Mouse (Mus musculus): ENCODE measurements around the gene 1700030K09Rik.
A peak's percentile ranks its signal among the peaks of the same experiment; 100 is the strongest.

Gene 1700030K09Rik

DNA sequence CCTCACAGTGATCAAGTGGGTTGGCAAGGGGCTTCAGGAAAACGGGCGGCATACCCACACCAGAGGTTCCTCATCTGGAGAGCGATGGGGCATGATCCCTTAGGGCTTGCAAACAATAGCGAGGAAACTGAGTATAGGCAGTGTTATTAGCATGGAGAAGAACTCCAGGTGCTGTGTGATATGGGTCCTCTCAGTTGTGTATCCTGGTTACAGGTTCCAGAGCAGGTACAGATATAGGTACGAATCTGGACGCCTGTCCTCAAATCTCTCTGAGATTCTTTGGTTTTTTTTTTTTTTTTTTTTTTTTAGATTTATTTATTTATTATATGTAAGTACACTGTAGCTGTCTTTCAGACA, 292 bp downstream of the 1700030K09Rik start:
- no peak for TF ChIP-seq GATA4 (IDR thresholded peaks at IDR 0.05; ENCODE audit: insufficient replicate concordance, low read length)

DNA sequence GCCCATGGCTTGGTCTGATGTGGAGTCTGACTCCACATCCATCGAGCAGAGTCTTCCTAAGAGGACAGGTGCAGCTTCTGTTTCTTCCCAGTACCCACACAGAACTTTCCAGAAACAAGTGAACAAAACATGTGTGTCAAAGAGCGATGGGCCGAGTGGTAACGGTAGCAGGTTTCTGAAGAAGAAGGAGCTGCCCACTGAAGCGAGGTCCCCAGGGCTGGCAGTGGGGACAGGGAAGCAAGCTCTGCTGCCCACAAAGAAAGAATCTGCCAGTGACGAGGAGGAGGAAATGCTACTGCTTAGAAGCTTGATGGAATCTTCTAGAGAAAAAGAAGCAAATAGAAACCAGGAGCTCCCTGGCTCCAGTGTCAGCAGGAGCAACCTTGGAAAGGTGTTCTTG, 1.4 kb downstream of the 1700030K09Rik start:
- no peak for TF ChIP-seq GATA4 (IDR thresholded peaks at IDR 0.05; ENCODE audit: insufficient replicate concordance, low read length)

GRCm38 (mm10) chr8:72451516-72451915, 7.8 kb downstream of the 1700030K09Rik start:
- TF ChIP-seq GATA4 (IDR thresholded peaks at IDR 0.05; ENCODE audit: insufficient replicate concordance, low read length), result no peak

DNA sequence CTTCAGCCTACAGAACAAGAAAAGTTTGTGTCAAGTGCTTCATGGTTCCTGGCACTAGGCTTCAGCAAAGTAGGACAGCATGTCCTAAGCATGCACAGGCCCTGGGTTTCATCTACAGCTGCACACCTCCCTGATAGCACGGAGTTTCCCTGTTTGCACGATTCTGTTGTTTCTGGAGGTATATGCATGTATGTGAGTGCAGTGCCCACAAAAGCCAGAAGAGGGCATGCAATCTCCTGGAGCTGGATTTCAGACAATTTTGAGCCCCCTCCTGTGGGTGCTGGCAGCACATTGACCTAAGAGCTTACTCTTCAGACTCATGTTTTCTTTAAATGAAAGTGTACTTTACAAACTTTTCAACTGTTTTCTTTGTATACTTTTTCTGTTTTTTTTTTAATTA, 10.2 kb downstream of the 1700030K09Rik start:
- TF ChIP-seq GATA4 (IDR thresholded peaks at IDR 0.05; ENCODE audit: insufficient replicate concordance, low read length), result no peak

DNA sequence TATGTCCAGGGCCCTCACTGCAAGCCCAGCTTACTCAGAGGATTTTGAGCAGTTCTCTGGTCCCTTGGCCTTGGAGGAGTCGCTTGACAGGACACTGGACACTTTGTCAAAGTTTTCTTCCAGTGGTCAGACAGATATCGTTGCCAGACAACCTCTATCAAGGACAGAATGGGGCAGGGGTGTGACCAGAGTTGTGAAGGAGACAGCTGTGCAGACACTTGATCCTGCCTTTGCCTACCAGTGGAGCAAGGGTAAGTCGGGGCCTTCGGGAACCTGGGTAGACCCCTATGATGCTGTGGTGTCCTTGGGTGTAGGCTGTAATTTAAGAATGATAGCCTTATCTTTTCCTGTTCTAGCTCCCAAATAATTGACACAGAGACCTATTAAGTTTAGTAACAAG, 11.6 kb downstream of the 1700030K09Rik start:
- no peak for TF ChIP-seq GATA4 (IDR thresholded peaks at IDR 0.05; ENCODE audit: insufficient replicate concordance, low read length)

- no peak for TF ChIP-seq GATA4 (IDR thresholded peaks at IDR 0.05; ENCODE audit: insufficient replicate concordance, low read length)
Observed at GRCm38 (mm10) chr8:72457806-72458205, 14.1 kb downstream of the 1700030K09Rik start.

- no peak for TF ChIP-seq GATA4 (IDR thresholded peaks at IDR 0.05; ENCODE audit: insufficient replicate concordance, low read length)
Observed at GRCm38 (mm10) chr8:72458457-72458856, 14.8 kb downstream of the 1700030K09Rik start.

DNA sequence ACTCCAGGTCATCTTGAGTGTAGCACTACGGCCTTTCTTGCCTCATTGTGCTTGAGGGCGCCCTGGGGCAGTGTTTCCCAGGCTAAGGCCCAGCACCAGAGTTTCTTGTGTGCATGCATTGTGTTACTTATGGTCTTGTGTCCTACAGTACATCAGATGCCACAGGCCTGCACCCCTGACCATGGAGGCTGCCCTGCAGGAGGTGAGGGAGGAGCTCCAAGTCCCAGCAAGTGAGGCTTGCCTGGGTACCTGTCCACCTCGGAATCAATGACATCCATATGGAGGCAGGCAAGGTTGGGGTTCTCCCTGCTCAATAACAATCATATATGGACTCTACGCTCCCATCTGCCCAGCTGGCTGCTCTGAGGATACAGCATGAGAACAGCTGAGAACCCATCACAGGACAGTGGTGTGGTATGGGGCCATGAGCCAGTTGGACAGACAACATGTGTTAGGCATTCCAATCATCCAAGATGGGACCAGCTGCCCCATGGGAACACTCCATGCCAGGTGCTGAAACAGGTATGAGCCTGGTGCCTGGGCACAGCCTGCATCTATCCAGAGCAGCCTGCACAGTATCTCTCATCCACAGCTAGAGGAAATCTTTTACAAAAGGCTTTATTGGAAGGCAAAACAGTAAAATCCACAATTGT, 16.3 kb downstream of the 1700030K09Rik start:
- TF ChIP-seq GATA4 (IDR thresholded peaks at IDR 0.05; ENCODE audit: insufficient replicate concordance, low read length), result no peak

DNA sequence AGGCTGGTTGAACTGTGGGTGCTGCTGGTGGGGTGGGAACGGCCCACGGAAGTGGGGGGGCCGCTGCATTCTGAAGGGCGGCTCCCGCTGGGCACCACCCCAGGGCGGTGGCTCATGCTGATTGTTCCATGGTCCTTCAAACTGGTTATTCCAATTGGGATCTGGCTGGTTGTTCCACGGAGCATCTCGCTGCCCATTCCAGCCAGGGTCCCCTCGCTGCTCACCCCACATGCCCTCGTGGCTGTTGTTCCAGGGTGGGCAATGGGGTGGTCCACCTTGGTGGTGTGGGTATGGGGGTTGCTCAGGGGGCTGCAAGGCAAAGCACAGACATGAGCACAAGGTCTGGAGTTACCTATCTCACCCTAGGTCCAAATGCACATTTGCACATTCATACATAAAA, 20.5 kb downstream of the 1700030K09Rik start:
- no peak for TF ChIP-seq GATA4 (IDR thresholded peaks at IDR 0.05; ENCODE audit: insufficient replicate concordance, low read length)

GRCm38 (mm10) chr8:72469243-72469642, 25.6 kb downstream of the 1700030K09Rik start:
- no peak for TF ChIP-seq GATA4 (IDR thresholded peaks at IDR 0.05; ENCODE audit: insufficient replicate concordance, low read length)

DNA sequence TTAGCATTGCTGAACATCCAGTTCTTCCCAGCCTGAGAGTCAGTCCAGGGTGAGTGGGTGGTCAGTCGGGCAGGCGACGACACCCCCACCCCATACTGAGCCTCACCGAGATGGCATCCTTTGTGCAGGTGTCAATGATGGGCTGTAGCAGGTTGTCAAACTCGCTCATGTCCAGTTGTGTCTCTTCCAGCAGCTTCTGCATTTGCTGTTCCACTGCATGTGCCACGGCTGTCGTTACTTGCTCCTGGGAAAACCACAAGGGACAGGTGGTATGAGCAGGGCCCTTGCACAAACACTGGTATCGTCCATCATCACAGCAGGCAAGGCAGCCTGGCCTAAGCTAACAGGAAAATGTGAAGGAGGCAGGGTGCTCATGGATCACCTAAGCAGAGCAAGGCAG, 26.3 kb downstream of the 1700030K09Rik start:
- TF ChIP-seq GATA4 (IDR thresholded peaks at IDR 0.05; ENCODE audit: insufficient replicate concordance, low read length), result no peak

DNA sequence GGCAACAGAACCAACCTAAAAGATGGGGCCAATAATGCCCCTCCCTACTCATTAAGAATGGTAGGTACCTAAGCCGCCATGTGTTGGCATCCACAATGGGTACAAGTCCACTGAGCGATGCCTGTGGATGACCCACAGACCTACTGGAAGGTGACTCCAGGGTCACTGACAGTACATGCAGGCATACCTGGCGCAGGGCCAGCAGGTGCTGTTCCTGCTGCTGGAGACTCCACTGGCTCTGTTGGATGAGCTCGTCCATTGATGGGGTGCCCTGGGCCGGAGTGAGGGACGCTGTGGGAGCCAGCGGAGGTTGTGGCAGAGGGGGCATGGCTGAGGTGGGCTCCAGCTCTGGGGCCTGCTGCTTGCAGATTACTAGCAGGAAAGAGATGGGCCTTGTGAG, 27.0 kb downstream of the 1700030K09Rik start:
- TF ChIP-seq GATA4 (IDR thresholded peaks at IDR 0.05; ENCODE audit: insufficient replicate concordance, low read length), result no peak

DNA sequence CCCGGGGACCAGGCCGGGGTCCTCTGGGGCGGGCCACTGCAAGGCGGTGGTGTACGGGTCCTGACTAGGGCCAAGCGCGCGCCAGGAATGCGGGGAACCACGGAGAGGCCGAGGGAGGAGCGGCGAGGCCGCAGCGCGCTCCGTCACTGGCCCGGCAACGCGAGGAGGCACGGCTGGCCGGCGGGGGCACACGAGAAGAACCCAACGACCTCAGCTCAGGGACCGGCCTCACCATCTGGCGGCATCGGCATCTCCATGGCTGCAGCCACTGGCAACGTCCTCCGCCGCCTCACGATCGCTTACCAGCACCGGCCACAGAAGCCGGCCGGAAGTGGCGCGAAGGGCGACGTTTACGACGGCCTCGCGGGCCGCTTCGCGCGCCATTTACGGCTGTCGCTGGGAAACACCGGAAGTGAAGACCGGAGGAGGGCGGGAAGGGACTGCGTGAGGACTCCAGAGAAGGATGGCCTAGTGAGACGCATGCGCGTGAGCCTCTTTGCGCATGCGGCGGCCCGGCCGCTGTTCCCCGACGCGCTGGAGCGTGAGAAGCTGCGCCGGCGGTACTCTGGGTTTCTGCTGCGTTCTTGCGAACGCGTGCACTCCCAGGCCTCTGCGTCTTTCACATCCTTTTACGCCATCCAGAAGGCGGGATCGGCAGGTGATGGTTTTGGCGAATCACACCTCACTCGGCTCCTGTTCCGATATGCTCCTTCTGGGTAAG, 31.3 kb downstream of the 1700030K09Rik start, which contains the start of gene Cherp:
Cherp (minus strand) TSS at position 401 of the 721 bp plus-strand sequence.
- TF ChIP-seq GATA4 (IDR thresholded peaks at IDR 0.05; ENCODE audit: insufficient replicate concordance, low read length), result peak; percentile 76; the same call in 1 of the 2 replicates

GRCm38 (mm10) chr8:72485456-72486199, 41.9 kb downstream of the 1700030K09Rik start:
- no peak for TF ChIP-seq GATA4 (IDR thresholded peaks at IDR 0.05; ENCODE audit: insufficient replicate concordance, low read length)

DNA sequence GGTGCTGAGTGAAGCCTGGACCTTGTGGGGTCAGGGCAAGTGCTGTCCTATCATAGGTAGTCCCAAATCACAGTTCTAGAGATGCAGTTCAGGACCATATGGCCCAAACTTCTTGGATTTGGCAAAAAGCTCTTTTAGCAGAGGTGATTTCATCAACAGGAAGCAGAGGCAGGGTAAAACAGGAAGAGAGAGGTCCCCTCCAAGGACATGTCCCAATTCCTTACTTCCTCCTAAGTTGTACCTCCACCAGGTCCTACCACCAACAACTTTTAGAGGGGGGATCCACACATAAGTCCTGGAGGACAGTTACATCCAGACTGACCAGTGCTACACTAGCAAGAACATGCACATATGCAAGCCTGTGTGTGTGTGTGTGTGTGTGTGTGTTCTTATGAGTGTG, 43.3 kb downstream of the 1700030K09Rik start:
- no peak for TF ChIP-seq GATA4 (IDR thresholded peaks at IDR 0.05; ENCODE audit: insufficient replicate concordance, low read length)

- no peak for TF ChIP-seq GATA4 (IDR thresholded peaks at IDR 0.05; ENCODE audit: insufficient replicate concordance, low read length)
Observed at GRCm38 (mm10) chr8:72491017-72491416, 47.3 kb downstream of the 1700030K09Rik start.

Data from liver, adult (tissue).